Mouse (Mus musculus): ENCODE results near the gene Myl9.
A peak's percentile ranks its signal among the peaks of the same experiment; 100 is the strongest.
"Not testable (repeated sequence)": the region's sequence is repeated elsewhere in the genome, so short reads cannot be mapped to it uniquely, and the experiment has no call there.

Myl9 gene

DNA sequence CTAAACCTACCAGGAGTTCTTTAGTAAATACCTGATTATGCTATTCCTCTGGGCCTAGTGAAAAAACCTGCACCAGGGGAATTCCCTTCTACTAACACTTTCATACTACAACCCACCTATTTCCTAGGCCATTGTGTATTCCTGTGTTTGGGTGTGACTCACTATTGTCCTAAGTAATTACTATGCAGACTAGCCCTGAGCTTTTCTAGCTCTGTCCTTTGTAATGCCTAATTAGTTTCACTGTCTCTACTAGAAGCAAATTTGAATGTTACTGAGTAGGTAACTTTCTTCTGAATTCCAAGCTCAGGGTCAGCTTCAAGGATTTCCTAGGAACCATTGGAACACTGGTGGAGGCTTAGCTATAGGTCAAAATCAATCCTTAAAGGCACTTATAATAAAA is 11.1 kb downstream of the Myl9 start:
- not testable (repeated sequence) for DNase-seq

DNA sequence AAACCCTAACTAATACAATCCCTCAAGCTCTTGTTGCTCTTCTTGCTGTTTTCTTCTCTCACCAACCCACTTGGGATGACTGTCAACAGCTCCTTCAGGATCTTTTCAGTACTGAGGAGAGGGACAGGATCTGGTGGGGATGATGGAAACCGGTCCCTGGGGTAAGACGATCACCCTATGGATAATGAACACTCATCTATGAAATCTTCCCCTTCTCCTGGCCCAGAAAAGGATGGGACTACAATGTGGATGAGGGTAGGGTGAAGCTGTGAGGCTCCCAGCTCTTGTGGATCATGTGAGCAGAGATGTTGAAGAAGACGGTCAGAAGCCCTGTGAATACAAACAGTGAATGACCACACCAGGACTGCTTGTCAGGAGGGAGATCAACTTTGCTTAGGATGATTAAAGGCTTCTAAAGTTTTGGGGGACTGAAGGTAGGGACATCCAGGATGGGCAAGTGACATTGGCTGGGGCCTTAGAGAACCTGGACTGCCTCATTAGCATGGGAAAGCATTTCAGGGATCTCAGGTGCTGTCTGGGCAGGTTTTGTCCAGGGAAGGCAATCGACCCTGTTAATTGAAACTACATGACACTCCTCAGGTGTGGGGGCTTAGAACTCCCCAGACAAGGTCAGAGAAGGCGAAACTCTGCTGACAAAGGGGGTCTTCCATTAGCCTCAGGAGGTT is 12.0 kb downstream of the Myl9 start:
- no peak for DNase-seq

GRCm38 (mm10) chr2:156787776-156788105 is 12.5 kb downstream of the Myl9 start:
- DNase-seq, result no peak

DNA sequence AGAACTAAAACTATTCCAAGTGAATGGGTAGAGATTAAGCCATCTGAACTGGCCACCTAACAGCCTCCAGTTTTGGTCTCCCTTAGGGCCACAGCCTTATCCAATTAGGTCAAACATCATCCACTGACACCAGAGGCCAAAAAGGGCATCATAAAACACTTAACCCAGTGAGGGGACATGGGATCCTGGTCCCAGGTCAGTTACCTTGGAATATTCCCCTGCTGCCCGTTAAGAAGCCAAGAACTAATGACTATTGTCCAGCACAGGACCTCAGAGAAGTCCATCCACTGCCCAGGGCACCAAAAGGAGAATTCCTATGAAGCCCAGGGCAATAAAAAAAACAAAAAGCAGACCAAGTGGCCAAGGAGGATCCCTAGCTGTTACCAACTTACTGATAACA is 13.6 kb downstream of the Myl9 start:
- no peak for DNase-seq

- DNase-seq, result no peak
Observed at GRCm38 (mm10) chr2:156798516-156798915, 23.3 kb downstream of the Myl9 start.

- DNase-seq, result no peak
Observed at GRCm38 (mm10) chr2:156801045-156801444, 25.8 kb downstream of the Myl9 start.

GRCm38 (mm10) chr2:156802116-156802515 is 26.9 kb downstream of the Myl9 start:
- DNase-seq, result peak; percentile 26

DNA sequence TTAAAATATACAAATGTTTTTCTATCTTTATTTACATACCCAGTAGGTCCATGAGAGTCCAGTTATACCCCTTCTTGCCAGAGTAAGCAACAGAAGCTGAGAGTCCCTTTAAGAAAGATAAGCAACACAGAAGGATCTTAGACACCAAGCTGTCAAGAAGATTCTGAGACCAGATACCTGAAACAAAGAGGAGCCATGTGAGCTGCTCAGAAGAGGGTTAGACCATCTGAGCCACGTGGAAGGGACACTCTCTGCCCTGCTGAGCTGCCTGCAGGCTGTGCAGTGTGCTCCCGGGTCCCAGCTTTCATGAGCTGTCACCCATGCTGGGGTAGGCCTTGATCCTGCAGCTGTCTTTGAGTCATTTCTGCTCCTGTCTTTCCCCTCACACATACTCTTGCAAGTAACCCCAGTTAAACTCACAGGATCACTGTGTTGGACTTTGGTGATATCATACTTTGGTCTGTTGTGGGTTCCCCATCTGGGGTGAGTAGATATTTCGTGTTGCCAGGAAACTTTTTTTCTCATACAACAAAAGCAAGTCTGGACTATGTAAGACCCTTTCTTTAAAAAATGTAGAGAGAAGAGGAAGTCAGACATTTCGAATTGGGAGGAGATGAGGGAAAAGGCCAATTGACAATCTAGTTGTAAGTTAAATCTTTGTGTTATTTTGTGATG is 28.6 kb downstream of the Myl9 start:
- DNase-seq, result no peak

- no peak for DNase-seq
Observed at GRCm38 (mm10) chr2:156804589-156804988, 29.4 kb downstream of the Myl9 start.

DNA sequence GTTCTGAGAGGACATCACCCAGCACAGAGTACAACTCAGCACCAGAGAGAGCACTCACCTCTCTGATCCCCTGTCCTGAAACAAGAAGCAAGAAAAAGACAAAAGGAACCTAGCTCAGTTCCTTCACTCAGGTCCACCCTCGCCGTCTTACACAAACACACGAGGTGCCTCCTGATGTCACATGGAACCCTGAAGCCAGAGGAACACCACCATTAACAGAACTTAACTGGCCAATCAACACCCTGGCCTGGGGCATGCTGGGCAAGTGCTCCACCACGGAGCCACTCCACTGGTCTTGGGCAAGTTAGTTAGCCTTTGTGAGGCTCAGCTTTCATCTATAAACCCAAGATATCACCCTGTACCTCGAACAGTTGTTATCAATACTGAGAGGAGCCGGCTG is 31.7 kb downstream of the Myl9 start:
- no peak for DNase-seq

DNA sequence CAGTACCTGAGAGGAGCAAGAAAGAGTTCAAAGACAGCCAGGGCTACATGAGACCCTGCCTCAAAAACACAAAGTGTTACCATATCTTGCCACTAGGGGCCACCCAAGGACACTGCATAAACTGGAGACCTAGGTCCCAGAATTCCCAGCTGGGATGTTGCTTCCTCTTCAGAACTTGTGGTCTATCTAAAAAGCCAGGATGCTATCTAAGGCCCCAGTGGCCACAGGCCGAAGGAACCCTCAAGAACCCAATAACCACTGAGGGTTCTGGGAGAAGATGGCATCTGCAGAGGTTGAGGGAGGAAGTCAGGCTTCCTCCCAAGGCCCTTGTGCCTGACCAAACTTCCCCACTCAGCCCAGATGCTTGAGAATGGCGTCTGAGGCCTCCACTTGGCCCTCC is 34.4 kb downstream of the Myl9 start:
- DNase-seq, result peak; percentile 88

DNA sequence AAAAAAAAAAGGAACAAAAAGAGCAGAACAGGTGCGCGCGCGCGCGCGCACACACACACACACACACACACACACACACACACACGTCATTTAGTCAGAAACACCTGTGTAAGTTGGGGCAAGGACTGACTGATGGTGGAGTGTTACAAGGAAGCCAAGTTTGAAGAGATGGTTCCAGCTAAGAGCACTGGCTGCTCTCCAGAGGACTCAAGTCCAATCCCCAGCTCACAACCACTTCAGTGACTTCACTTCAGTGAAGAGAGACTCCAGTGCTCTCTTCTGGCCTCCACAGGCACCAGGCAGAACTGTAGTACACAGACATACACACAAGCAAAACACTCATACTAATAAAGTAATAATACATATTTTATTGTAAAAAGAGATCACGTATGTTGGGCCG is 35.5 kb downstream of the Myl9 start:
- peak; percentile 42 for DNase-seq

DNA sequence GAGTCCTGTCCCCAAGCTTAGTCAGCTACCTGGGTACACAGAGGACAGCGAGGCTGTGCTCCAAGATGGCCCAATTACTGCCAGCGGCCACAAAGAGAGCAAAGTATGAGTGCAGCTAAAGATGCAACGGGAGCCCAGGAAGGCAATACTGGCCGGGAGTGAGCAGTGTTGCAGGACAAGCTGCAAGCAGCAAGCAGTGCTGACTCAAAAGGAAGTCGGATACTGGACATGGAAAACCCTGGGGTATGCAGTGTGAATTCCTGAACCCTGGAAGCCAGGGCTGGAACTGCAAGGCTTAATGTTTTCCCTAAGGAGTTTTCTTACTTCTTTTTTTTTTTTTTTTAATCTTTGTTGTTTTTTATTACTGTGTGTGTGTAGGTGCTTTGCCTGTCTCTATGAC is 36.3 kb downstream of the Myl9 start:
- DNase-seq, result no peak

GRCm38 (mm10) chr2:156814344-156814801 is 39.2 kb downstream of the Myl9 start:
- peak; percentile 11 for DNase-seq

GRCm38 (mm10) chr2:156814893-156815292 is 39.7 kb downstream of the Myl9 start:
- DNase-seq, result no peak

- no peak for DNase-seq
Observed at GRCm38 (mm10) chr2:156815412-156815811, 40.2 kb downstream of the Myl9 start.

- no peak for DNase-seq
Observed at GRCm38 (mm10) chr2:156816116-156816515, 40.9 kb downstream of the Myl9 start.

- DNase-seq, result not testable (repeated sequence)
Observed at GRCm38 (mm10) chr2:156825128-156825527, 49.9 kb downstream of the Myl9 start.
